Mouse (Mus musculus) forebrain, embryonic 15.5 days (tissue): Measurements from ENCODE around the gene Man2a1. TPM values are rescaled to one million over a fixed set of nuclear protein-coding genes. Genes with fewer than 3 reads are reported as not detected.

Experiments used
- ATAC-seq: fragments of 200-750 bp; cut with Nextera tagmentation; replicated peaks from 2 replicates; pipeline ENCODE4 v1.8.0; 2017; ENCODE audit warnings: mild to moderate bottlenecking, moderate TSS enrichment, moderate library complexity
- H3K27ac ChIP-seq: fragments of 300-500 bp; sonication (generic); replicated peaks from 2 replicates; pipeline ENCODE4 v1.5.1; 2015; ENCODE audit warnings: mild to moderate bottlenecking, inconsistent platforms
- H3K27me3 ChIP-seq: fragments of 300-500 bp; sonication (generic); 2 replicates; pipeline ENCODE4 v1.6.1; 2015; ENCODE audit warnings: inconsistent platforms
- H3K36me3 ChIP-seq: fragments of 300-500 bp; sonication (generic); 2 replicates; pipeline ENCODE4 v1.6.1; 2015; ENCODE audit warnings: mild to moderate bottlenecking, inconsistent platforms
- H3K4me1 ChIP-seq: fragments of 300-500 bp; sonication (generic); 2 replicates; pipeline ENCODE4 v1.6.1; 2015; ENCODE audit warnings: inconsistent platforms
- H3K4me2 ChIP-seq: fragments of 300-500 bp; sonication (generic); replicated peaks from 2 replicates; pipeline ENCODE4 v1.6.1; 2015; ENCODE audit warnings: mild to moderate bottlenecking, inconsistent platforms
- H3K4me3 ChIP-seq: fragments of 300-500 bp; sonication (generic); 2 replicates; pipeline ENCODE4 v1.5.1; 2015; ENCODE audit warnings: mild to moderate bottlenecking, inconsistent platforms
- H3K9ac ChIP-seq: fragments of 300-500 bp; sonication (generic); replicated peaks from 2 replicates; pipeline ENCODE4 v1.6.1; 2015; ENCODE audit warnings: mild to moderate bottlenecking, inconsistent platforms
- H3K9me3 ChIP-seq: fragments of 300-500 bp; sonication (generic); 2 replicates; pipeline ENCODE4 v1.6.1; 2016; ENCODE audit warnings: inconsistent platforms
- WGBS: fragments of 180-500 bp; shearing (Covaris S2); methylation state at CpG from one replicate; pipeline ENCODE4 v1.1.7; 2015; ENCODE audit warnings: mixed read lengths; 5-methylcytosine and 5-hydroxymethylcytosine counted together
- polyA plus RNA-seq: library from polyadenylated mRNA; unstranded; fragments of >200 nt; fragmentation: Nextera tagmentation; extraction: Ambion mirVana; gene quantifications from 2 replicates; pipeline ENCODE4 v1.2.1, GENCODE M21; 2015

Gene Man2a1
- polyA plus RNA-seq, 1 experiment from 2014 or later = 3.4 TPM

- no peak for ATAC-seq
- Histone ChIP-seq H3K27ac (no peak overlapping the region), H3K9me3 (no peaks in the 10 kb centered on the region), H3K4me3 (no peak overlapping the region), H3K9ac (no peak overlapping the region), H3K4me2 (no peak overlapping the region), H3K4me1 (peaks cover 30% of the 10 kb centered on the region), H3K36me3 (no peaks in the 10 kb centered on the region), H3K27me3 (no peaks in the 10 kb centered on the region)
- 86% methylated on average over 5 of the region's 5 CpGs for WGBS
Measured at GRCm38 (mm10) chr17:64604163-64604562, 3.6 kb downstream of the Man2a1 start.

DNA sequence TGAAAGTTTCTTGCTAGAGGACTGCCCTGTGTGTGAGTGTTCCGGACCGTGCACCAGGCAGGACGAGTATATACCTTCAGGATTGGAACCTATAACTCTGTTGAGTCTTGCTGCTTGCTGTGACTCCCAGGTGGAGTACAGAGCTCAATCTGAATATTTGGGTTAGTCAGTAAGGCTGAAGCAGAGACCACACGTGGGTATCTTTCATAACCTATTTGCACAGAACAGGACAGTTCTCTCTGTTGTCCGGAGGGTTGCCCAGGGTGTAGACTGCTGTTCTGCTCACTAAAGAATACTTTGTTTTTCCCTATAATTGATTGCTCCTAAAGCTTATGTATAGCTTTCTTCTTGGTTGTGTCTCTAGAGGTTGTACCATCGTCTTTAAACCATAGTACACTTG, 7.7 kb downstream of the Man2a1 start:
- Histone ChIP-seq H3K4me3 (no peak overlapping the region), H3K27me3 (no peaks in the 10 kb centered on the region), H3K9ac (no peak overlapping the region), H3K4me2 (no peak overlapping the region), H3K9me3 (no peaks in the 10 kb centered on the region), H3K36me3 (no peaks in the 10 kb centered on the region), H3K4me1 (peaks cover 7% of the 10 kb centered on the region), H3K27ac (no peak overlapping the region)
- 93% methylated on average over 6 of the region's 6 CpGs for WGBS
- no peak for ATAC-seq

- Histone ChIP-seq H3K4me2 (no peak overlapping the region), H3K9me3 (no peaks in the 10 kb centered on the region), H3K36me3 (no peaks in the 10 kb centered on the region), H3K27me3 (no peaks in the 10 kb centered on the region), H3K27ac (no peak overlapping the region), H3K9ac (no peak overlapping the region), H3K4me3 (no peak overlapping the region), H3K4me1 (peaks cover 3% of the 10 kb centered on the region; the same call in 1 of the 2 replicates)
- 90% methylated on average over 6 of the region's 6 CpGs for WGBS
- no peak for ATAC-seq
Measured at GRCm38 (mm10) chr17:64608923-64609598, 8.5 kb downstream of the Man2a1 start.

GRCm38 (mm10) chr17:64609741-64610140, 9.2 kb downstream of the Man2a1 start:
- 46% methylated on average over 3 of the region's 3 CpGs for WGBS
- H3K9me3 ChIP-seq = no peaks in the 10 kb centered on the region
- no peaks in the 10 kb centered on the region for H3K27me3 ChIP-seq
- peaks cover 3% of the 10 kb centered on the region; the same call in 1 of the 2 replicates for H3K4me1 ChIP-seq
- no peak for ATAC-seq
- no peak overlapping the region for H3K4me3 ChIP-seq
- H3K27ac ChIP-seq = no peak overlapping the region
- H3K36me3 ChIP-seq = no peaks in the 10 kb centered on the region
- H3K9ac ChIP-seq = no peak overlapping the region
- no peak overlapping the region for H3K4me2 ChIP-seq

GRCm38 (mm10) chr17:64611426-64611825, 10.9 kb downstream of the Man2a1 start:
- Histone ChIP-seq H3K9ac (no peak overlapping the region), H3K4me3 (no peak overlapping the region), H3K4me2 (no peak overlapping the region), H3K27ac (no peak overlapping the region), H3K9me3 (no peaks in the 10 kb centered on the region), H3K36me3 (no peaks in the 10 kb centered on the region), H3K27me3 (no peaks in the 10 kb centered on the region), H3K4me1 (no peaks in the 10 kb centered on the region)
- 96% methylated on average over 5 of the region's 5 CpGs for WGBS
- no peak for ATAC-seq

GRCm38 (mm10) chr17:64612135-64612885, 11.8 kb downstream of the Man2a1 start:
- Histone ChIP-seq H3K4me1 (no peaks in the 10 kb centered on the region), H3K27ac (no peak overlapping the region), H3K4me3 (no peak overlapping the region), H3K27me3 (no peaks in the 10 kb centered on the region), H3K9ac (no peak overlapping the region), H3K4me2 (no peak overlapping the region), H3K9me3 (no peaks in the 10 kb centered on the region), H3K36me3 (no peaks in the 10 kb centered on the region)
- ATAC-seq = no peak
- WGBS = 83% methylated on average over 16 of the region's 16 CpGs

- no peak for ATAC-seq
- H3K4me1 ChIP-seq = no peaks in the 10 kb centered on the region
Measured at GRCm38 (mm10) chr17:64612930-64613329, 12.4 kb downstream of the Man2a1 start.

DNA sequence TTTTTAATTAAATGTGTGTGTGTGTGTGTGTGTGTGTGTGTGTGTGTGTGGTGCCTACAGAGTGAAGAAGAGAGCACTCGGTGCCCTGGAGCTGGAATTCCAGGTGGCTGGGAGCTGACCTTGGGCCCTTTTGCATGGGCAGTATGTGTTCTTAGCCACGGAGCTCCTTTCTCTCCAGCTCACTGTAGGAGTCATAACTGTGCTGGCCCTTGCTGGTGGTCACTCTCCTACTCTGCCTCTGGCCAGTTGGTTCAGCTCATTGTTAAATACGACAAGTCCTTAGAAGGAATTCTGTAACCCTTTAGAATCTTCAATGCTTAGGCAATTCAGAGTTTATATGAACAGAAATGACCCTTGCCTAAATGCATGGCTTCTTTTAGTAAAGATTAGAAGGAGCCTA, 12.8 kb downstream of the Man2a1 start:
- no peak overlapping the region for H3K4me3 ChIP-seq
- H3K27ac ChIP-seq = no peak overlapping the region
- no peak overlapping the region for H3K9ac ChIP-seq
- H3K27me3 ChIP-seq = no peaks in the 10 kb centered on the region
- H3K36me3 ChIP-seq = no peaks in the 10 kb centered on the region
- no peak for ATAC-seq
- H3K4me1 ChIP-seq = no peaks in the 10 kb centered on the region
- no peaks in the 10 kb centered on the region for H3K9me3 ChIP-seq
- H3K4me2 ChIP-seq = no peak overlapping the region
- 76% methylated on average over 3 of the region's 3 CpGs for WGBS

More at GRCm38 (mm10) chr17:64612930-64613329, 12.4 kb downstream of the Man2a1 start:
- H3K4me3 ChIP-seq = no peak overlapping the region
- H3K27me3 ChIP-seq = no peaks in the 10 kb centered on the region
- no peaks in the 10 kb centered on the region for H3K9me3 ChIP-seq
- no peak overlapping the region for H3K27ac ChIP-seq
- 95% methylated on average over 3 of the region's 3 CpGs for WGBS
- no peaks in the 10 kb centered on the region for H3K36me3 ChIP-seq
- H3K9ac ChIP-seq = no peak overlapping the region
- H3K4me2 ChIP-seq = no peak overlapping the region

GRCm38 (mm10) chr17:64614804-64615203, 14.3 kb downstream of the Man2a1 start:
- no peak overlapping the region for H3K9ac ChIP-seq
- no peak overlapping the region for H3K4me2 ChIP-seq
- H3K4me3 ChIP-seq = no peak overlapping the region
- no peaks in the 10 kb centered on the region for H3K9me3 ChIP-seq
- H3K36me3 ChIP-seq = no peaks in the 10 kb centered on the region
- H3K27ac ChIP-seq = no peak overlapping the region
- H3K4me1 ChIP-seq = no peaks in the 10 kb centered on the region
- WGBS = 89% methylated on average over 3 of the region's 3 CpGs
- no peaks in the 10 kb centered on the region for H3K27me3 ChIP-seq
- ATAC-seq = no peak

DNA sequence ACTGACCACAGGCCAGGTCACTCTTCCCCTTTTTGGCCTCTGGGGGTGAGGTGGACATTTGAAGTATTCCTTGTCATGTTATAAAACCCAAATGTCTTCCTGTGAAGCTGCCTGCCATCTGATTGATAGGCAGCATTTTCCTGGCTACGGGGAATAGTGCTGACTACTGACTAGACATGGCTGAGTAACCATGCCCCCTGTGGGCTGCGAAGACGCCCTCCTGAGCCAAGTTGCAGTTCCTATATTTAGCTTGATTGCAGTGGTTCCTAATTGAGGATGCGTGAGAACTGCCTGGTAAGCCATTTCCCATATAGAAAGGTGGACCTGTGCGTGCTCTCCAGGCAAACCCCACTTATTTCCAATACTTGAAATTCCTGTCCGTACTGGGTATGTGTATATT, 14.9 kb downstream of the Man2a1 start:
- no peaks in the 10 kb centered on the region for H3K4me1 ChIP-seq
- H3K9me3 ChIP-seq = no peaks in the 10 kb centered on the region
- no peak overlapping the region for H3K4me3 ChIP-seq
- H3K27ac ChIP-seq = no peak overlapping the region
- 73% methylated on average over 6 of the region's 6 CpGs for WGBS
- no peak for ATAC-seq
- no peak overlapping the region for H3K4me2 ChIP-seq
- H3K27me3 ChIP-seq = no peaks in the 10 kb centered on the region
- H3K36me3 ChIP-seq = no peaks in the 10 kb centered on the region
- H3K9ac ChIP-seq = no peak overlapping the region

DNA sequence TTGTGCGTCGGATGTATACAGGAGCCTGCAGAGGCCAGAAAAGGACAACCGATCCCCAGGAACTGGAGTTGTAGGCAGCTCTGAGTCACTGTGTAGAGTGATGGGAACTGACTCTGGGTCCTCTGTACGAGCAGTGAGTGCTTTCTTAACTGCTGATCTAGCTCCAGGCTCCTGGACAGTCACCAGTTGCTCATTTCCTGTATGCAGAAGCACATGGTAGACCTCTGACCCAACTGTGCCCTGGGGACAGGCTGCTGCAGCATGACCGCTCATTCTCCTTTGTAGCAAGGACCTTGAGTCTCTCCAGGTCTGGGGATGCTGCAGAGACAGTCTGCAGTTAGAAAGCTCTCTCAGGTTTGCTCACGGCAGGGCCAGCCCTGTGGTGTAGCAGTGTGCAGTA, 15.7 kb downstream of the Man2a1 start:
- no peaks in the 10 kb centered on the region for H3K9me3 ChIP-seq
- WGBS = 91% methylated on average over 6 of the region's 6 CpGs
- ATAC-seq = no peak

DNA sequence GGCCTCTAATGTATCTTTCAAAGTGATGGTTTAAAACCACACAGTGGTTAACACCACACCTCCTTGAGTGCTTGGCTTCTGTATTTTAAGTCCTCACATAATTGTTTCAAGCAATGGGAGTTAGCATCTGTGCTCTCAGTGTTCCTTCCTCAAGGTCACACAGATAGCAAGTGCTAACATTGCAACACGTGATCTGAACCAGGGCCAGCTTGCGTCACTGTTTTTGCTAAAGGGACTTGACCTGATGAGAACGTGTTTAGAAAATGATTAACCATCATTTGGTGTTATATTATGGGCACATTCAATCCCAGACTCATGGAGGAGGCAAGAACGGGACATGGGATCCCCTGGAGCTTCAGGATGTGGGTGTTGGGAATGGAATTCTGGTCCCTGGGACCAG, 17.3 kb downstream of the Man2a1 start:
- H3K4me2 ChIP-seq = no peak overlapping the region
- H3K27ac ChIP-seq = no peak overlapping the region
- no peaks in the 10 kb centered on the region for H3K9me3 ChIP-seq
- no peak overlapping the region for H3K4me3 ChIP-seq
- H3K36me3 ChIP-seq = no peaks in the 10 kb centered on the region
- no peaks in the 10 kb centered on the region for H3K27me3 ChIP-seq
- WGBS = 85% methylated on average over 4 of the region's 4 CpGs
- H3K4me1 ChIP-seq = no peaks in the 10 kb centered on the region
- H3K9ac ChIP-seq = no peak overlapping the region
- no peak for ATAC-seq

More for the DNA sequence above, 15.7 kb downstream of the Man2a1 start:
- no peak overlapping the region for H3K4me2 ChIP-seq
- H3K27me3 ChIP-seq = no peaks in the 10 kb centered on the region
- H3K9ac ChIP-seq = no peak overlapping the region
- H3K27ac ChIP-seq = no peak overlapping the region
- no peak overlapping the region for H3K4me3 ChIP-seq
- no peaks in the 10 kb centered on the region for H3K4me1 ChIP-seq
- no peaks in the 10 kb centered on the region for H3K36me3 ChIP-seq
